Mouse (Mus musculus): ENCODE results near the gene Tmem200c. TPM values are rescaled to one million over a fixed set of nuclear protein-coding genes. Genes with fewer than 3 reads are reported as not detected.

Tmem200c gene
- polyA plus RNA-seq, 1 experiment from 2014 or later, result 0.35 TPM

GRCm38 (mm10) chr17:68852171-68852966, 25.9 kb downstream of the Tmem200c start:
- H3K9ac ChIP-seq, result no peak overlapping the region
- WGBS, result 72% methylated on average over 7 of the region's 7 CpGs
- no peak overlapping the region for H3K27ac ChIP-seq
- no peaks in the 10 kb centered on the region for H3K4me1 ChIP-seq
- ATAC-seq (ENCODE audit: borderline replicate concordance, extremely low read depth, low FRiP score, low TSS enrichment), result no peak
- no peaks in the 10 kb centered on the region for H3K27me3 ChIP-seq
- H3K9me3 ChIP-seq, result no peaks in the 10 kb centered on the region
- no peak overlapping the region for H3K4me2 ChIP-seq
- H3K4me3 ChIP-seq, result no peak overlapping the region
- H3K36me3 ChIP-seq, result no peaks in the 10 kb centered on the region

- Histone ChIP-seq H3K9ac (no peak overlapping the region), H3K27ac (no peak overlapping the region)
- 72% methylated on average over 3 of the region's 3 CpGs for WGBS
Observed at GRCm38 (mm10) chr17:68864175-68864574, 37.8 kb downstream of the Tmem200c start.

GRCm38 (mm10) chr17:68868439-68868838, 42.0 kb downstream of the Tmem200c start:
- no peak overlapping the region for H3K4me2 ChIP-seq
- no peak overlapping the region for H3K9ac ChIP-seq
- no peaks in the 10 kb centered on the region for H3K9me3 ChIP-seq
- H3K27ac ChIP-seq, result no peak overlapping the region
- ATAC-seq (ENCODE audit: borderline replicate concordance, extremely low read depth, low FRiP score, low TSS enrichment), result no peak
- H3K36me3 ChIP-seq, result no peaks in the 10 kb centered on the region
- no peaks in the 10 kb centered on the region for H3K4me1 ChIP-seq
- no peak overlapping the region for H3K4me3 ChIP-seq
- H3K27me3 ChIP-seq, result no peaks in the 10 kb centered on the region

More at GRCm38 (mm10) chr17:68864175-68864574, 37.8 kb downstream of the Tmem200c start:
- no peaks in the 10 kb centered on the region for H3K27me3 ChIP-seq
- H3K9me3 ChIP-seq, result no peaks in the 10 kb centered on the region
- no peaks in the 10 kb centered on the region for H3K36me3 ChIP-seq
- no peaks in the 10 kb centered on the region for H3K4me1 ChIP-seq
- H3K4me3 ChIP-seq, result no peak overlapping the region
- H3K4me2 ChIP-seq, result no peak overlapping the region
- ATAC-seq (ENCODE audit: borderline replicate concordance, extremely low read depth, low FRiP score, low TSS enrichment), result no peak

- H3K27me3 ChIP-seq, result no peaks in the 10 kb centered on the region
- H3K4me2 ChIP-seq, result no peak overlapping the region
- WGBS, result 60% methylated on average over 8 of the region's 8 CpGs
- H3K9ac ChIP-seq, result no peak overlapping the region
- no peak for ATAC-seq (ENCODE audit: borderline replicate concordance, extremely low read depth, low FRiP score, low TSS enrichment)
- H3K4me3 ChIP-seq, result no peak overlapping the region
- no peaks in the 10 kb centered on the region for H3K36me3 ChIP-seq
- H3K9me3 ChIP-seq, result no peaks in the 10 kb centered on the region
- no peak overlapping the region for H3K27ac ChIP-seq
- no peaks in the 10 kb centered on the region for H3K4me1 ChIP-seq
Observed at GRCm38 (mm10) chr17:68874021-68874420, 47.6 kb downstream of the Tmem200c start.

GRCm38 (mm10) chr17:68875251-68875650, 48.8 kb downstream of the Tmem200c start:
- Histone ChIP-seq H3K4me3 (no peak overlapping the region), H3K9me3 (no peaks in the 10 kb centered on the region), H3K4me2 (no peak overlapping the region), H3K27me3 (no peaks in the 10 kb centered on the region), H3K36me3 (no peaks in the 10 kb centered on the region), H3K9ac (no peak overlapping the region), H3K4me1 (no peaks in the 10 kb centered on the region), H3K27ac (no peak overlapping the region)
- no peak for ATAC-seq (ENCODE audit: borderline replicate concordance, extremely low read depth, low FRiP score, low TSS enrichment)
- 71% methylated on average over 5 of the region's 5 CpGs for WGBS

GRCm38 (mm10) chr17:68875917-68876495, 49.6 kb downstream of the Tmem200c start:
- Histone ChIP-seq H3K4me1 (no peaks in the 10 kb centered on the region), H3K36me3 (no peaks in the 10 kb centered on the region), H3K4me3 (no peak overlapping the region), H3K27me3 (no peaks in the 10 kb centered on the region), H3K4me2 (no peak overlapping the region), H3K27ac (no peak overlapping the region), H3K9ac (no peak overlapping the region), H3K9me3 (no peaks in the 10 kb centered on the region)
- 78% methylated on average over 10 of the region's 10 CpGs for WGBS
- no peak for ATAC-seq (ENCODE audit: borderline replicate concordance, extremely low read depth, low FRiP score, low TSS enrichment)

GRCm38 (mm10) chr17:68881725-68882524, 55.5 kb downstream of the Tmem200c start:
- WGBS, result 15% methylated on average over 21 of the region's 21 CpGs
- Histone ChIP-seq H3K27me3 (no peaks in the 10 kb centered on the region), H3K4me1 (0 out of 2 replicates have a peak, but pooled peaks cover 2% of the 10 kb centered on the region), H3K9me3 (no peaks in the 10 kb centered on the region), H3K4me2 (peak overlapping the region; percentile 55), H3K4me3 (peak overlapping the region; percentile 32), H3K9ac (no peak overlapping the region), H3K27ac (no peak overlapping the region), H3K36me3 (no peaks in the 10 kb centered on the region)
- no peak for ATAC-seq (ENCODE audit: borderline replicate concordance, extremely low read depth, low FRiP score, low TSS enrichment)

GRCm38 (mm10) chr17:68883474-68884083, 57.2 kb downstream of the Tmem200c start:
- Histone ChIP-seq H3K36me3 (no peaks in the 10 kb centered on the region), H3K4me3 (no peak overlapping the region), H3K27me3 (no peaks in the 10 kb centered on the region), H3K9ac (no peak overlapping the region), H3K27ac (no peak overlapping the region), H3K4me1 (0 out of 2 replicates have a peak, but pooled peaks cover 2% of the 10 kb centered on the region), H3K9me3 (no peaks in the 10 kb centered on the region), H3K4me2 (no peak overlapping the region)
- 34% methylated on average over 3 of the region's 3 CpGs for WGBS
- no peak for ATAC-seq (ENCODE audit: borderline replicate concordance, extremely low read depth, low FRiP score, low TSS enrichment)

- ATAC-seq (ENCODE audit: borderline replicate concordance, extremely low read depth, low FRiP score, low TSS enrichment), result no peak
Observed at GRCm38 (mm10) chr17:68890672-68891071, 64.2 kb downstream of the Tmem200c start.

More at GRCm38 (mm10) chr17:68890672-68891071, 64.2 kb downstream of the Tmem200c start:
- Histone ChIP-seq H3K27ac (no peak overlapping the region), H3K4me2 (no peak overlapping the region), H3K9ac (no peak overlapping the region), H3K4me3 (no peak overlapping the region), H3K4me1 (no peaks in the 10 kb centered on the region), H3K9me3 (no peaks in the 10 kb centered on the region), H3K27me3 (no peaks in the 10 kb centered on the region), H3K36me3 (no peaks in the 10 kb centered on the region)
- 85% methylated on average over 3 of the region's 3 CpGs for WGBS
